Mouse (Mus musculus): ENCODE measurements around the gene Agxt2.

The Agxt2 gene

DNA sequence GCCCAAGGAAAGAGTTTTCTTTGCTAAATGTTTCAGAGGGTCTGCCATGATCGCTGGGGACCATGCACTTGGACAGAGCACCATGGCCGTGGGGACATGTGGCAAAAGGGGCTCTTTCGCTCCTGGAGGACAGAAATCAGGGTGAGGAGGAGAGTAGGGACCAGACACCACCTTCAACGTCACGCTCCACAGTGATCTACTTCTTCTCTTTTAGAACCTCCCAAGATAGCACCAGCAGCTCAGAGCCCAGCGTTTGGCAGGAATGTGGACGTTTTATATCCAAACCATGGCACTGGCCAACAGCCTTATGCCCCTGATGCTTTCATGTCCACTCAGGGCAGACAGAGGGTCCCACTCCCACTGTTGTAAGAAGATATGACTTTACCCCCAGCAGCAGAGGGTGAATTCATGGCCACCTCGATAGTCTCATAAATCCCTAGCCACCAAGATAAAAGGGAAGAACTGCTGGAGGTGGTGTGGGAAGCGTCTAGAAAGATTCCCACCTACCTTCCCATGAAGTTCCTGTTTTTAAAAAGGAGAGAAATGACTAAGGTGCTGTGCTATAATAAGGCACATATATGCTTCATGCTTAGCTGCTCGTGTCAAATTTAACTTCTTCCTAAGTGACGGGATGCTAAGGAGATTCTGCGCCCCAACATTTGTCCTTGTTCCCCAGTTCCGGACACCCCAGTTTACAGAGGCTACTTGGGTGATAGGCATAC is 68.4 kb downstream of the Agxt2 start:
- DNase-seq (ENCODE audit: extremely low spot score): no peak

DNA sequence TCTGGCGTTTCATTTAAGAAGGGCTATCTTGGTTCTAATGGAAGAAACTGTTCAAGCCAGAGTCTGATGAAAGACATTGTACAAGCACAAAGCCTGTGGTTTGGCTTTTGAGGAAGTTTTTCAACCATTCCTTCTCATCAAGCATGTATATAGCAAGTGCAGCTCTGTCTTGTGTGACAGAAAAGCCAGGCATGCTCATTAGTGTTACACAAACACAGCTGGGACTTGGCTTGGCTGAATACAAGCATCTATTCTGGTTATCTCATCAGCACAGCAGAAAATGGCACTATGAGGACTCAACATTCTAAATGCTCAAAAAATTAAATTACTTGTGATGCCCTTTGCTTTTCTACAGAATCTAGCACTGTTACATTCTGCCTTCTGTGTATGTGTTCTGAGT is 78.6 kb downstream of the Agxt2 start:
- DNase-seq (ENCODE audit: extremely low spot score): no peak

DNA sequence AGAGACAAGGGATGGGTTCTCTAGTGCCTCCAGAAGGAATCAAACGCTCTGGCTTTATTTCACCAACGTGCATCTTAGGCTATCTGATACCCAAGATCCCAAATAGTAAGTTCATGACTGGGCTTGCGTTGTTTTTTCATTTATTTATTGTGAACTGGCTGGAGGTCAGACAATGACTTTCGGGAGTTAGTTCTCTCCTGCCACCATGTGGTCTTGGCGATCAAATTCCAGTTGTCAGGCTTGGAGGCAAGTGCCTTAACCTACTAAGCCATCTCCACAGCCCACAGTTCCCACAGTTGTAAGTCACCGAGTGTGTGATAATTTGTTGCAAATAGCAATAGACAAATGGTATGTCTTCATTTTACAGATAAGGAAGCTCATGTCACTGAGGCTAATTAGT is 81.6 kb downstream of the Agxt2 start:
- DNase-seq (ENCODE audit: extremely low spot score): no peak

DNA sequence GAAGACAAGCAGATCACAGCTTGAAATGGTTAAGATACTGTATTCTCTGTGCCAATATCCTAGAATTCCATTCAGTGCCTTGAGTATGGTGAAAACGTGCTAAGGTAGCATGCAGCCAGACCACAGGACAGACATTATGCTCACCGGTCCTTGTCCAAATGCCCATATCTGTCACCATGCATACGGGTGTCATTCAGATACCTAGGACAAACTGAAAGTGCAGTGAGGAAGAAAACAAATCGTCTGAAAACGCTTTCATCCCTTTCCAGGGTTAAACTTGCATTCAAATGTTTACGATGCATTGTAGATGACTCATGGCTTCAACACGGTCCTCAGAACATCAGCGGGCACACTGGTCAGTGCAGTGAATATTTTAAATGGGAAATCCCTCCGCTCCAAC is 83.2 kb downstream of the Agxt2 start:
- DNase-seq (ENCODE audit: extremely low spot score): no peak

DNA sequence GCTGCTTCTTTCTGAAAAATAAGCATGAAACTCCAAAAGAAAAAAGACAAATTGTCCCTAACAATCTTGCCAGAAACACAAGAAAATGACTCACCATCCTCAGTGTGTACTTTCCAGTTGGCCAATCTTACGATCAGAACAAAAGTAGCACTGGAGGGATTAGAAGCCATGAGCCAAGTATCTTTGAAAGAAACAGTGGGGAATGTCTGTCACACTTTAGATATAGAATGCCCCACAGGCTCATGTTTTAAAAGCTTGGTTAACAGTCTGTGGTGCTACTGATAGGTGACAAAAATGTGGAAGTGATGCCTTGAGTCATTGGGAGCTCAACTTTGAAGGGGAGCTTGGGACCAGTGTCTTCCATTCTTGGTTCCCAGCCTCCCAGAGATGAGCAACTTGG is 83.9 kb downstream of the Agxt2 start:
- no peak for DNase-seq (ENCODE audit: extremely low spot score)

DNA sequence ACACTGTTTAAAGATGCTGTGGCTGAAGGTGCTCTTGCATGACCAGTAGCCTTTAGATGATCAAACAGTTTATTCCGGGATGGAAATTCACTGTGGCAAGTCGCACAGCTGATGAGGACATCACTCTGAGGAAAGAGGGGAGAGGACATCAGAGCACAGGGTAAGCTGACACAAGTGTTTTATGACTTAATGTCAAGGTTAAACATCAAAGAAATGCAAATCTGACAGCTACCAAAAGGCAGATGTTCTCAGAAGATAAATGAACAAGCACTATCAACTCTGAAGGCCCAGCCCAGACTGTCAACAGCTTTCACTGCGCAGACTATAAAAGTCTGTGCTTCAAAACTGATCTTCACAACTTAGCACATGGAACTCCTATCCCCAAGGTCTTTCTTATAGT is 88.8 kb downstream of the Agxt2 start:
- no peak for DNase-seq (ENCODE audit: extremely low spot score)
